Mouse (Mus musculus): ENCODE measurements around the gene Marc2.

DNA sequence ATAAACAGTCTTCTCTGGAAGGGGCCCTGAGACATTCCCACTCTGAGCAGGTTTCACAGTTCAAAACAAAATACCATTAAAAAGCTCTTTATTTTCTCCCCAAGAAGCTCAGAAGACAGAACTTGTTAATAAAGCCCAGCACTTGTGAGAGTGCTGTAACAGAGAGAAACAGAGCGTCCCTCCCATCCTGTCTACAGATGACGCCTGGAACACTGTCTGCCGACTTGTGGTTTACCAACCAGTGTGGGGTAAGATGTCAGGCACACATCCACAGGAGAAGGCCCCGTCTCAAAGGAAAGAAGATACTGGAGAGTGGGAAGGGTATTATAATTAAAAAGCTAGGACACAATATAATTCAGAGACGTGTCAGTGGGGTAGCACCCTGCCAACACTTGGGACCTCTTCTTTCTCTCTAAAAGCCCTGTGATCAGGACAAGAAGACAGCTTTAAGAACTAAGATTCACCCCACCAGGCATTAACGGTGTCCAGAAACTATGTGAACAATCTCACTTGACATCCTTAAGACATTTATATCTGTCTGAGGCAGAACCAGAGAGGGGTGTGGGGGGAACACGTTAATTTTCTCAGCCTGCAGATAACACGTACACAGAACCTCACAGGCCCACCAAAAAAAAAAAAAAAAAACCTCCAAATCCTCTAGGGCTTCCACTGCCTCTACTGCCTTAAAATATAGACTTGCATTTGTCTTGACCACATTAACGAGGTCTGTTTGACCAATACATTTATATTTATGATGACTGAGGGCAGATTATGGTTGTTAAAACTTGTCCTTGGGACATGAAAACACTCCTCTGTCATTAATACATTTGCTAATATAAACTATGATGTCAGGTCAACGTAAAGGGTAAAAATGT is 64.7 kb downstream of the Marc2 start:
- TF ChIP-seq POLR2A (IDR thresholded peaks at IDR 0.05; ENCODE audit: extremely low read depth, insufficient read depth, low read length) (no peak), CTCF (IDR thresholded peaks at IDR 0.05; ENCODE audit: extremely low read depth, insufficient read depth, low read length) (no peak)

Measured in cortical plate, adult 2 months (tissue).